Mouse (Mus musculus): ENCODE measurements at regions not wholly inside any gene's neighbourhood (a gene's known extent, or its start where the extent isn't known, plus 50 kb on each side); places are given as distances from the start of the nearest gene placed in this dataset.

- no peak for DNase-seq (ENCODE audit: low read depth, low spot score)
These were observed 152.3 kb downstream of the Atp23 start for GRCm38 (mm10) chr10:126748696-126749466.

GRCm38 (mm10) chr10:126734661-126735060 lies 166.5 kb downstream of the Atp23 start:
- DNase-seq (ENCODE audit: low read depth, low spot score) = no peak

- DNase-seq (ENCODE audit: low read depth, low spot score) = no peak
These were observed 173.3 kb downstream of the Atp23 start for GRCm38 (mm10) chr10:126727840-126728239.

DNA sequence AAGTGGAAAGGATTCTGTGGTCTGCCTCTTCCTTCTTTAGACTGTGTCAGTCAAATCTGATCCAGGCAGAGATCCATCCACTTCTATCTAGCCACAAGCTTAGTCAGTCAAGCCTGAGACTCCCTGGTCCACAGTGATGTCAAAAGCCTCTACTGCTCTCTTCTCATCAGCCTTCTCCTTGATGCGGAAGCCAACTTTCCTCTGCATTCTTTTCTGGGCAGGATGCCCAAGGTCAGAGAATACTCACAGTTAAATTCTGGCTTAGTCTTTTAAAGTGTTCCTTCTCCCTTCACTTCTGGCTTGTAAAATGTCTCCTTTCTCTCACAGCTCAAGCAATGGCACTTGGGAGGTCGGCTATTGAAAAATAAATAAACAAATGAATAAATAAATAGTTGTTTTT lies 183.2 kb downstream of the Atp23 start:
- no peak for DNase-seq (ENCODE audit: low read depth, low spot score)

GRCm38 (mm10) chr10:126711758-126712157 lies 189.4 kb downstream of the Atp23 start:
- DNase-seq (ENCODE audit: low read depth, low spot score) = no peak

GRCm38 (mm10) chr10:126709219-126709917 lies 191.8 kb downstream of the Atp23 start:
- no peak for DNase-seq (ENCODE audit: low read depth, low spot score)

DNA sequence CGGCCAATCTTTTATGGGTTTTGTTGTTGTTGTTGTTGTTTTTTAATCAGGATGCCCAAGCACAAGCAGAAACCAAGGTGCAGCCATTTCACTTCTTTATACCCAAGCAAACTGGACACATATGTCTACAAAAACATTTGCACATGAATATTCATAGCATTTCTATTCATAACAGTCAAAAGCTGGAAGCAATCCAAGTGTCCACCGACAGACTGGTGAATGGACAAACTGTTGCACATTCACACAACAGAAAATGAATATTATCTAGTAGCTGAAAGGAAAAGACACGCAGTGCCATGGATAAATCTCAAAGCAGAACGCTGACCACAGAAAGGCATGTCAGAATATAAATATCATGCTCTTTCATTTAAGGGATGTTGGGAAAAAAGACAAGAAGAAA lies 192.4 kb downstream of the Atp23 start:
- DNase-seq (ENCODE audit: low read depth, low spot score) = peak; percentile 26

GRCm38 (mm10) chr10:126708215-126708614 lies 192.9 kb downstream of the Atp23 start:
- no peak for DNase-seq (ENCODE audit: low read depth, low spot score)

DNA sequence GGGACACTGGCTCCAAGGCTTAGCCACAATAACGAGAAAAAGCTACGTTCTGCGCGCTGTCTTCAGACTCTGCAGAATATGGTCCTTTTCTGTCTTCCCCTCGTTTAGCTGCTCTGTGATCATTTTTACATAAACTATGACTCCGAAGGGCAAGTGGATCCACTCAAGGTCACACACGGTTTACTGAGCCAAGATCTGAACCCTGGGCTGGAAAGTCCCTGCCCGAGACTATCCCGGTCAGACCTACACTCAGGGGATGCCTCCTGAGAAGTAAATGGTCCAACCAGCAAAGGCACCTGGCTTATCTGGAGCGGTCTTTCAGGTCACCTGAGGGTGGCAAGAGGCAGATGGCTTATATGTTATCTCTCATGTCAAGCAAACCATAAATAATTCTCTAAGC lies 204.1 kb downstream of the Atp23 start:
- no peak for DNase-seq (ENCODE audit: low read depth, low spot score)

DNA sequence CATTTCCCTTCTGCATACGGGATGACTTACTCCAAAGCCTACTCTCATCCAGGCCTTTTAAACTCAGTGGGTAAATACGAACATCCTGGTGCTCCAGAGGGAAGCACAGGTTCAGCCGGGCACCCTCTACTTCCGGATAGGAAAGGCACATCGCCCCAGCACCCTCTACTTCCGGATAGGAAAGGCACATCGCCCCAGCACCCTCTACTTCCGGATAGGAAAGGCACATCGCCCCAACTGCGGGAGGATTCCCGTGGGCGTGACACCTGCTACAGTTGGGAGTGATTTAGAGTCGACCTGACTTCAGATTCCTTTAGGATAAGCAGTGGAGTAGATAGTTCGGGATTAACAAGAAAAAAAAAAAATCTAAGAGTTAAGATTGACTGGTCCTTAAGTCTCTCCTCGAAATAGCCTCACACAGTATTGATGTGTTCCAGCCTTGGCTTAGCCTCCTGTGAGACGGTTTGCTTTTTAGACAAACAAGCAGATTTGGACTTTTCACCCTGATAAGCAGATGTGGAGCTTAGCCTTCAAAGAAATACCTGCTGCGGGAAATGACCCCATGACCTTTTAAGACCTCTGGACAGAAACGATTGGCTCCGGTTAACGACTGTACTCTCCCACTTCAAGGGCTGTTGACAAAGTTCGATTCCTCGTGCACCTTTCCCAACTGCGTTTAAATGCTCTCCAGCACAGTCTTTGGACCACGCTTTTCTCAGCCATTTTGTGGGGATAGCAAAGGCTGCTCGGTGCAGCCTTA lies 210.1 kb downstream of the Atp23 start:
- no peak for DNase-seq (ENCODE audit: low read depth, low spot score)

GRCm38 (mm10) chr10:126680275-126681184 lies 220.6 kb downstream of the Atp23 start:
- no peak for DNase-seq (ENCODE audit: low read depth, low spot score)

DNA sequence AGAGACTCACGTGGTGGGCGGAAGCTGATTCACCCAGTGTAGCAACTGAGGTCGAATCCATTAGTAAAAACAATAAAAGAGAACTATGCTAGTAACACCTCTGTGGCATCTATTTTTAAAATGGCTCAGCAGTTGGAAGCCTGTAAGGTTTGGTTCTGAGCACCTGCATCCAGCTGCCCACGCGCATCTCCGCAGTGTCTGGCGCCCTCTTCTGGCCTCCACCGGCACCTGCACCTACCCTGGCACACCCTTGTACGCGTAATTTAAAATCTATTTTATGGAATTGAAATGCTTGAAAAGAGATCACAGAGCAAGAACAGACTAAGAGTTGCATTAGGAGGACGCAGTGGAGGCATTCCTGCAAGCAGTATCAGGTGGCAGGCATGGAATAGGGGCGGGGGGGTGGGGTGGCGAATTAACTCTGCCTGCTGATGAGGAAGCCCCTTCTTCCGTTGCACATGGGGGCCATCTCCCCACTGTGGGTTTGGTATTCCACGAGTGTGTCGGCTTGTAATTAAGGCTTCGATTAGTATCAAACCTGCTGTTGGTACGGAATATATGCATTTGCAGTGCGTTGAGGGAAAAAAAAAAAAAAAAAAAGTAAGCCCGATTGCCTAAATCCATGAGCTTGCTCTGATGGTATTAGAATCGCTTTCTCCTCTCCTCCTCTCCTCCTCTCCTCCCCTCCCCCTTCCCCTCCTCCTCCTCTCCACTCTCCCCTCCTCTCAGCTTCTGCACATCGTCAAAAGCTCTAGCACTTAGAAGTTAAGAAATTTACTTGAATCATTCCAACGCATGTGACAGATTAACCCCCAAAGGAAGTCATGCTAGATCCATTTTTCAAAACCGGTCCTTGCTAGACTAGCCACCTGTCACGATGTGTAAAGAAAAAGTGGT lies 221.7 kb downstream of the Atp23 start:
- DNase-seq (ENCODE audit: low read depth, low spot score) = no peak

DNA sequence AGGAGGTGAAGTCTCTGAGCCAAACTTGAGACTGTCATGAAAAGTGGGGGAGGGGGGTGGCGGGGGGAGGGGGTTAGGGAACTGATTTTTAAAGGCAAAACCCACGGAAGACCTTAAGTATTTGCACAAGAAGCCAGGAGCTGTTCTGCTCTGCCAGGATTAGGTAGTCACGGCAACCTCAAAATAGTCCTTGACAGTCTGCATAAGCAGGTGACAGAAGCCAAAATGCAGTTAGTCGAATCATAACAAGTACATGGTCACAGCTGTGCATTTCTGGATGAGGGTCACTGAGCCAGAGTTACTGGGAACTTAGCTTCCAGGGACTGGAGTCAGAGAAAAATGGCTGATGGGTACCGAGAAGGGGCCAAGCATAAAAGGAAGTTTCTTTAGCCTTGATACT lies 227.7 kb downstream of the Atp23 start:
- DNase-seq (ENCODE audit: low read depth, low spot score) = no peak

DNA sequence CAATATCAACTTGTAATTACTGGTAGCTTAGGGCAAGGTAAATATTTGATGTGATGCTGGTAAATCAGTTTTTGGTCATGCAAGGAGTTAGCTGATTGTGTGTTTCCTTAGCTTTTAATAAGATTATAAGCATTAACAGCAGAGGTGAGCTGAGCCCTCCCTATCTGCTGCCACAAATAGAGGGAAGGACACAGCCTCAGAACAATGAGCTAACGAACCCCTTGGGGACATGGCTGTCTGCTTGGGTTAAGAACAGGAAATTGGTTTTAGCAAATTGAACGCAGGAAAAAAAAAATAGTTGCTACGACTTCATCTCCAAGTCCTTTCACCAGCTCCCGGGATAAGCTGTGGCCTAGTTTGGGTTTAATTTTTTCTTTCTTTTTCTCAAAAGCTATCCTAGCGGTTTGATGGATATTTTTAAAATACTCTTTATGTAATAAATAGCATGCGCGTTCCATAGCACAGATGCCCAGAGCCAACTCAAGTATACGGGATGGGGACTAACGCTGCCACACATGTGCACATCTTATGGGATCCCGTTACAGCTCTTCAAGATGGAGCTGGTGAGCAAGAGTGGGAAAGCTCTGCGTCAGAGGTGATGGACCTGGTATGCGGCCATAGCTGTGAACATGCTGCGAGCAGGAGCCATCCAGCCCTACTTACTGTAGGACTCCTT lies 236.6 kb downstream of the Atp23 start:
- no peak for DNase-seq (ENCODE audit: low read depth, low spot score)

DNA sequence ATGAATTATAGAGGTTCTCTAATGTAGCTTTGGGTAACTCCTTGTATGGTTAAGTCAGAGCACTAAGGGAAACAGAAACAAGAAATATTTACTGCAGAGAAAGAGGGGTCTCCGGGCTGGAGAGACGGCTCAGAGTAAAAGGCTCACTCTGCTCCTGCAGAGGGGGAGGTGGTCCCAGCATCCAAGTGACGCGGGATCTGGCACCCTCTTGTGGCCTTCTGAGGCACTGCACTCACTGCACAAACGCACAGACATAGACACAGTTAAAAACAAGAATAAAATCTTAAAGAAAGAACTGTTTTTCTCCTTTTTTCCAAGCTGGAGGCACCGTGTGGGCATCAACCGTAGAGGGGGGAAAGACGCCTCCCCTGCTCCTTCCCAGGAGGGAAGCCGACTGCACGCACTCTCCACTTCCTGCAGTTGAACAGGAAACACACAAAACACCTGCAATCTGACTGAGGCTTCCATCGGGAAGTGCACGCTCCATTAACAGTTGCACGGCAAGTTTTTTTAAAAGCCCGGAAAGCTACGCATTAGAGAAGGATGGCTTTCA lies 237.6 kb downstream of the Atp23 start:
- DNase-seq (ENCODE audit: low read depth, low spot score) = no peak

- DNase-seq (ENCODE audit: low read depth, low spot score) = no peak
These were observed 238.4 kb downstream of the Atp23 start for GRCm38 (mm10) chr10:126662765-126663164.

GRCm38 (mm10) chr10:126661095-126661615 lies 240.0 kb downstream of the Atp23 start:
- no peak for DNase-seq (ENCODE audit: low read depth, low spot score)

DNA sequence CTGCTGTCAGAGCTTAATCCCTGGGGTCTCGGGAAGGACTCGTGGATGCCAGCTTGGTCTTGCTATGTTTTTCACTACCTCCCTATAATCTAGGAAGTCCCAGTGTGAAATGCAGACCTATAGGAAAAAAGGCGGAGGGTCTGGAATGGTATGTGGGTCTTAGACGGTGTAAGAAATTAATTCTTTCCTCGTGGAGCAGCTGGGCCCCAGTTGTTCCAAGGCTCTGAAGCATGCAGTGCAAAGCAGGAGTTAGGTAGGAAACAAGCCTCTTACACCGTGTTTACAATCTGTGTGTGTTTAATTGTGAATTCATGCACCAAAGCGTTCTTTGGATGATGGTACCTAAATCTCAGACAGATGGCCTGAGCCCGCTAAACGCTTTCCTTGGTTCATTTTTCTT lies 241.1 kb downstream of the Atp23 start:
- DNase-seq (ENCODE audit: low read depth, low spot score) = no peak

DNA sequence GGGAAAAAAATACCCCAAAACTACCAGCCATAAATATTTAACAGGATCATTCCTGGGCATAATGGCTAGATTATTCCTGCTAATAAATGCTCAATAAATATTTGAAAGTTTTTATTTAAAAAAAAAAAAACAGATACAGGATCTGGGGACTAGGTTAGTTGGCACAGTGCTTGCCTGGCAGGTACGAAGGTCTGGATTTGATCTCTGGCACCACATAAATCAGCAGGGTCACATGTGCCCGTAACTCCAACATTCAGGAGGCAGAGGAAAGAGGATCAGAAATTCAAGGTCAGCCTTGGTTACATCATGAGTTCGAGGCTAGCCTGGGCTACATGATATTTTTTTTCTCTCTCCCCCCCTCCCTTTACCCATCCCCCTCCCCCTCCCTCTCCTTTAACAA lies 248.5 kb downstream of the Atp23 start:
- DNase-seq (ENCODE audit: low read depth, low spot score) = no peak
